Comparison of ENCODE assay signal across 24 mouse cellular contexts in genomic region chr5:90233305-90233704, GRCm38 (mm10).
"Had no signal": no experiment of that assay in that cellular context is flagged by ENCODE, and none has a peak within 500 bp of the region (broad histone marks: within the 10 kb centered on the region; RNA-seq: fewer than 3 reads in every experiment).

No protein-coding gene starts in this region.

- DNase-seq: gastrocnemius, adult 2 months; gastrocnemius, postnatal 10 days; gastrocnemius, postnatal 25 days; heart, adult 2 months; heart, postnatal 10 days; heart, postnatal 4 days; kidney, adult 11 months; kidney, adult 2 months; kidney, adult 9 months; kidney, postnatal 14 days; kidney, postnatal 36 days; left cerebral cortex, postnatal 4 days had no signal

- H3K4me3 ChIP-seq: gastrocnemius, adult 2 months; heart, adult 2 months; heart, embryonic 12.5 days; hindbrain, embryonic 10.5 days; hindbrain, embryonic 12.5 days; hindbrain, embryonic 15.5 days; kidney, embryonic 15.5 days; limb, embryonic 13.5 days; limb, embryonic 15.5 days; liver, embryonic 12.5 days had no signal

- H3K4me1 ChIP-seq: heart, embryonic 12.5 days; hindbrain, embryonic 10.5 days; hindbrain, embryonic 12.5 days; hindbrain, embryonic 15.5 days; kidney, embryonic 15.5 days; limb, embryonic 13.5 days; limb, embryonic 15.5 days; liver, embryonic 12.5 days had no signal

- H3K27ac ChIP-seq: gastrocnemius, adult 2 months; heart, adult 2 months; hindbrain, embryonic 10.5 days; hindbrain, embryonic 12.5 days; hindbrain, embryonic 15.5 days; hindbrain, postnatal 0 days; kidney, embryonic 15.5 days; kidney, postnatal 0 days; limb, embryonic 13.5 days; limb, embryonic 15.5 days; liver, embryonic 12.5 days; liver, embryonic 14.5 days had no signal

- H3K4me2 ChIP-seq: heart, embryonic 12.5 days; hindbrain, embryonic 12.5 days; hindbrain, embryonic 15.5 days; kidney, embryonic 15.5 days; limb, embryonic 13.5 days; limb, embryonic 15.5 days; liver, embryonic 12.5 days had no signal

- H3K27me3 ChIP-seq: heart, embryonic 12.5 days; hindbrain, embryonic 12.5 days; hindbrain, embryonic 15.5 days; kidney, embryonic 15.5 days; limb, embryonic 13.5 days; limb, embryonic 15.5 days; liver, embryonic 12.5 days had no signal

- H3K9me3 ChIP-seq: heart, embryonic 12.5 days; hindbrain, embryonic 10.5 days; hindbrain, embryonic 12.5 days; hindbrain, embryonic 15.5 days; kidney, embryonic 15.5 days; limb, embryonic 13.5 days; limb, embryonic 15.5 days; liver, embryonic 12.5 days had no signal

- H3K9ac ChIP-seq: heart, embryonic 12.5 days; hindbrain, embryonic 12.5 days; hindbrain, embryonic 15.5 days; kidney, embryonic 15.5 days; limb, embryonic 13.5 days; limb, embryonic 15.5 days; liver, embryonic 12.5 days; liver, embryonic 14.5 days had no signal

- ATAC-seq: hindbrain, postnatal 0 days; intestine, embryonic 16.5 days; liver, embryonic 12.5 days had no signal
